Mouse (Mus musculus): ENCODE measurements at regions not wholly inside any gene's neighbourhood (a gene's known extent, or its start where the extent isn't known, plus 50 kb on each side); places are given as distances from the start of the nearest gene placed in this dataset.

- Histone ChIP-seq H3K36me3 (no peaks in the 10 kb centered on the region), H3K27me3 (replicated peaks) (no peaks in the 10 kb centered on the region), H3K9me3 (no peaks in the 10 kb centered on the region), H3K9ac (no peak overlapping the region), H3K27ac (replicated peaks) (no peak overlapping the region), H3K4me3 (no peak overlapping the region), H3K4me2 (no peak overlapping the region), H3K4me1 (no peaks in the 10 kb centered on the region)
- ATAC-seq (ENCODE audit: extremely low read depth, insufficient number of reproducible peaks, low FRiP score, low TSS enrichment): no peak
- 74% methylated on average over 9 of the region's 9 CpGs for WGBS
Measured at GRCm38 (mm10) chr3:148614971-148615671, 375.2 kb downstream of the Adgrl2 start.

- Histone ChIP-seq H3K27ac (replicated peaks) (no peak overlapping the region), H3K4me2 (no peak overlapping the region), H3K9me3 (no peaks in the 10 kb centered on the region), H3K4me1 (no peaks in the 10 kb centered on the region), H3K27me3 (replicated peaks) (no peaks in the 10 kb centered on the region), H3K36me3 (no peaks in the 10 kb centered on the region), H3K4me3 (no peak overlapping the region), H3K9ac (no peak overlapping the region)
- 79% methylated on average over 3 of the region's 3 CpGs for WGBS
- ATAC-seq (ENCODE audit: extremely low read depth, insufficient number of reproducible peaks, low FRiP score, low TSS enrichment): no peak
Measured at GRCm38 (mm10) chr3:148613443-148613842, 376.9 kb downstream of the Adgrl2 start.

- Histone ChIP-seq H3K9me3 (no peaks in the 10 kb centered on the region), H3K4me1 (peaks cover 7% of the 10 kb centered on the region; the same call in 1 of the 2 replicates), H3K4me2 (no peak overlapping the region), H3K4me3 (no peak overlapping the region), H3K27me3 (replicated peaks) (0 out of 2 replicates have a peak, but pooled peaks cover 11% of the 10 kb centered on the region), H3K36me3 (no peaks in the 10 kb centered on the region), H3K27ac (replicated peaks) (no peak overlapping the region), H3K9ac (no peak overlapping the region)
- no peak for ATAC-seq (ENCODE audit: extremely low read depth, insufficient number of reproducible peaks, low FRiP score, low TSS enrichment)
- 73% methylated on average over 6 of the region's 6 CpGs for WGBS
Measured at GRCm38 (mm10) chr3:148603276-148603675, 387.1 kb downstream of the Adgrl2 start.

- 65% methylated on average over 5 of the region's 5 CpGs for WGBS
- Histone ChIP-seq H3K4me1 (peaks cover 7% of the 10 kb centered on the region; the same call in 1 of the 2 replicates), H3K4me3 (no peak overlapping the region), H3K9ac (no peak overlapping the region), H3K4me2 (no peak overlapping the region), H3K27ac (replicated peaks) (no peak overlapping the region; the same call in 1 of the 2 replicates), H3K9me3 (no peaks in the 10 kb centered on the region), H3K36me3 (no peaks in the 10 kb centered on the region), H3K27me3 (replicated peaks) (0 out of 2 replicates have a peak, but pooled peaks cover 11% of the 10 kb centered on the region)
- no peak for ATAC-seq (ENCODE audit: extremely low read depth, insufficient number of reproducible peaks, low FRiP score, low TSS enrichment)
Measured at GRCm38 (mm10) chr3:148602730-148603255, 387.6 kb downstream of the Adgrl2 start.

- H3K27me3 ChIP-seq (replicated peaks): no peaks in the 10 kb centered on the region
- WGBS: 84% methylated on average over 4 of the region's 4 CpGs
Measured at GRCm38 (mm10) chr3:148595561-148595960, 394.8 kb downstream of the Adgrl2 start.

GRCm38 (mm10) chr3:148589556-148589955 lies 400.8 kb downstream of the Adgrl2 start:
- 61% methylated on average over 2 of the region's 2 CpGs for WGBS
- H3K36me3 ChIP-seq: no peaks in the 10 kb centered on the region
- H3K4me1 ChIP-seq: no peaks in the 10 kb centered on the region
- H3K27me3 ChIP-seq (replicated peaks): no peaks in the 10 kb centered on the region
- H3K27ac ChIP-seq (replicated peaks): no peak overlapping the region
- H3K9ac ChIP-seq: no peak overlapping the region
- H3K9me3 ChIP-seq: no peaks in the 10 kb centered on the region
- ATAC-seq (ENCODE audit: extremely low read depth, insufficient number of reproducible peaks, low FRiP score, low TSS enrichment): no peak
- no peak overlapping the region for H3K4me2 ChIP-seq
- no peak overlapping the region for H3K4me3 ChIP-seq

More at GRCm38 (mm10) chr3:148595561-148595960, 394.8 kb downstream of the Adgrl2 start:
- H3K9ac ChIP-seq: no peak overlapping the region
- no peaks in the 10 kb centered on the region for H3K4me1 ChIP-seq
- H3K36me3 ChIP-seq: no peaks in the 10 kb centered on the region
- no peak overlapping the region for H3K4me3 ChIP-seq
- no peak overlapping the region for H3K27ac ChIP-seq (replicated peaks)
- no peaks in the 10 kb centered on the region for H3K9me3 ChIP-seq
- H3K4me2 ChIP-seq: no peak overlapping the region
- ATAC-seq (ENCODE audit: extremely low read depth, insufficient number of reproducible peaks, low FRiP score, low TSS enrichment): no peak

GRCm38 (mm10) chr3:148575735-148576134 lies 414.6 kb downstream of the Adgrl2 start:
- H3K27ac ChIP-seq (replicated peaks): no peak overlapping the region
- H3K9ac ChIP-seq: no peak overlapping the region
- H3K27me3 ChIP-seq (replicated peaks): no peaks in the 10 kb centered on the region
- no peaks in the 10 kb centered on the region for H3K4me1 ChIP-seq
- no peaks in the 10 kb centered on the region for H3K9me3 ChIP-seq
- no peak for ATAC-seq (ENCODE audit: extremely low read depth, insufficient number of reproducible peaks, low FRiP score, low TSS enrichment)
- H3K36me3 ChIP-seq: no peaks in the 10 kb centered on the region
- WGBS: 59% methylated on average over 1 of the region's 1 CpGs
- no peak overlapping the region for H3K4me2 ChIP-seq
- no peak overlapping the region for H3K4me3 ChIP-seq

- H3K27me3 ChIP-seq (replicated peaks): no peaks in the 10 kb centered on the region
- ATAC-seq (ENCODE audit: extremely low read depth, insufficient number of reproducible peaks, low FRiP score, low TSS enrichment): no peak
- H3K9me3 ChIP-seq: no peaks in the 10 kb centered on the region
- no peak overlapping the region for H3K4me3 ChIP-seq
- no peaks in the 10 kb centered on the region for H3K36me3 ChIP-seq
- H3K27ac ChIP-seq (replicated peaks): no peak overlapping the region
- WGBS: 67% methylated on average over 4 of the region's 4 CpGs
- H3K4me1 ChIP-seq: no peaks in the 10 kb centered on the region
- no peak overlapping the region for H3K4me2 ChIP-seq
- no peak overlapping the region for H3K9ac ChIP-seq
Measured at GRCm38 (mm10) chr3:148572493-148572892, 417.9 kb downstream of the Adgrl2 start.

- no peak overlapping the region for H3K4me2 ChIP-seq
- H3K27me3 ChIP-seq (replicated peaks): no peaks in the 10 kb centered on the region
- 69% methylated on average over 4 of the region's 4 CpGs for WGBS
- no peaks in the 10 kb centered on the region for H3K4me1 ChIP-seq
- no peak overlapping the region for H3K27ac ChIP-seq (replicated peaks)
- no peak overlapping the region for H3K9ac ChIP-seq
- H3K4me3 ChIP-seq: no peak overlapping the region
- ATAC-seq (ENCODE audit: extremely low read depth, insufficient number of reproducible peaks, low FRiP score, low TSS enrichment): no peak
- H3K36me3 ChIP-seq: no peaks in the 10 kb centered on the region
- H3K9me3 ChIP-seq: no peaks in the 10 kb centered on the region
Measured at GRCm38 (mm10) chr3:148564716-148565115, 425.6 kb downstream of the Adgrl2 start.

GRCm38 (mm10) chr3:148561211-148561610 lies 429.1 kb downstream of the Adgrl2 start:
- H3K9ac ChIP-seq: no peak overlapping the region
- H3K27ac ChIP-seq (replicated peaks): no peak overlapping the region
- WGBS: 90% methylated on average over 4 of the region's 4 CpGs

GRCm38 (mm10) chr3:148559752-148560460 lies 430.4 kb downstream of the Adgrl2 start:
- Histone ChIP-seq H3K36me3 (no peaks in the 10 kb centered on the region), H3K9me3 (no peaks in the 10 kb centered on the region), H3K27ac (replicated peaks) (no peak overlapping the region), H3K27me3 (replicated peaks) (no peaks in the 10 kb centered on the region), H3K4me2 (no peak overlapping the region), H3K4me1 (no peaks in the 10 kb centered on the region), H3K9ac (no peak overlapping the region), H3K4me3 (no peak overlapping the region)
- no peak for ATAC-seq (ENCODE audit: extremely low read depth, insufficient number of reproducible peaks, low FRiP score, low TSS enrichment)
- WGBS: 83% methylated on average over 13 of the region's 13 CpGs

More at GRCm38 (mm10) chr3:148561211-148561610, 429.1 kb downstream of the Adgrl2 start:
- Histone ChIP-seq H3K4me1 (no peaks in the 10 kb centered on the region), H3K9me3 (no peaks in the 10 kb centered on the region), H3K27me3 (replicated peaks) (no peaks in the 10 kb centered on the region), H3K4me3 (no peak overlapping the region), H3K36me3 (no peaks in the 10 kb centered on the region), H3K4me2 (no peak overlapping the region)
- no peak for ATAC-seq (ENCODE audit: extremely low read depth, insufficient number of reproducible peaks, low FRiP score, low TSS enrichment)

Measured in heart, embryonic 13.5 days (tissue).